Mouse (Mus musculus) brown adipose tissue, adult 24 weeks (tissue): ENCODE measurements around the gene Zbtb8a. TPM values are rescaled to one million over a fixed set of nuclear protein-coding genes. Genes with fewer than 3 reads are reported as not detected.
"Not testable (repeated sequence)": the region's sequence is repeated elsewhere in the genome, so short reads cannot be mapped to it uniquely, and the experiment has no call there.

Experiments used
- H3K27ac ChIP-seq: fragments of 200-500 bp; replicated peaks from 2 replicates; pipeline ENCODE4 v1.5.1; 2012; ENCODE audit warnings: low read depth, mild to moderate bottlenecking, low read length
- H3K4me1 ChIP-seq: fragments of 200-500 bp; 2 replicates; pipeline ENCODE4 v1.6.1; 2012; ENCODE audit warnings: low read length, mixed read lengths; ENCODE audit not compliant: control insufficient read depth, insufficient read depth, insufficient read length
- H3K4me3 ChIP-seq: fragments of 200-500 bp; 2 replicates; pipeline ENCODE4 v1.5.1; 2012; ENCODE audit warnings: low read depth, mild to moderate bottlenecking, low read length, moderate library complexity; ENCODE audit not compliant: insufficient read depth
- polyA plus RNA-seq: library from polyadenylated mRNA; stranded (reverse); fragments of >200 nt; gene quantifications from 2 replicates; pipeline ENCODE4 v1.2.4, GENCODE M21; 2012; ENCODE audit not compliant: missing spikeins, insufficient read depth, insufficient read length

Zbtb8a gene
- polyA plus RNA-seq: 1.5 and 3.4 TPM in 2 replicates

DNA sequence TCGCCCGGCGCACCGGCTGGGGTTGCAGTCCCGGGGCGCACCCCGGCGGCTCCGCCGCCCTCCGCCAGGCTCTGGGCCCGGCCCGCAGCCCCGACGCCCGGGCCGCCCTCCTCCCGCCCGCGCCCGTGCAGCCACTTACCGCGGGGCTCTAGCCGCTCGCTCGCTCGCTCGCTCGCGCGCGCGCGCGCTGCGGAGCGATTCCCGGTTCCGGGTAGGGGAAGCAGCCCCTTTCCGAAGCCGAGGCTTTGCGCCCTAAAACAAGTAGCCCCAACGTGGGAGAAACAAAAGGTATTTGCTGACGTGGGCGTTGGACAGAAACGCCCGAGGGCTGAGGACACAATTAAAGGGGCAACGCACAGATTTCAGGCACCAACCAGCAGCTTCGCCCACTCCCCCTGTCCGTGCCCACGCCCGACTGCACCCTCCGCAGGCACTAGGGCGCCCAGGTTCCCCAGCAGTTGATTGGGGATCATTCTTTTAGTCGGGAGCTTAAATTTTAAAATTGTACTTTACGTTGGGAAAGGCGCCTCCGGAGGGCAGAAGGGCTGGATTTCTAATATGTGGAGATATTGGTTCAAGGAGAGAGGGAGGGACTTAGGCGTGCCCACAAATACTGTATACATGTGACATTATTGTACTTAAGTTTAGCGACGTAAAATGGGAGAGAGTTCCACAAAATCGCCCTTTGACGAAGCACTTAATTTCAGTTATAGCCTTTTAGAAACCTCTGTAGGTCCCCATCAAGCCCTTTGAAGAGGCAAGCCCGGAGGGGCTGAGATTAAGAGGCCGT, at the start of gene Zbtb8a:
Gene Zbtb8a, minus strand, starts transcription at position 516 of the 790 bp plus-strand sequence.
- Histone ChIP-seq H3K4me3 (peak within 1 kb of the TSS; percentile 99), H3K4me1 (0 out of 2 replicates have a peak, but pooled peaks cover 5% of the 10 kb centered on the region), H3K27ac (peak within 1 kb of the TSS; percentile 54)

DNA sequence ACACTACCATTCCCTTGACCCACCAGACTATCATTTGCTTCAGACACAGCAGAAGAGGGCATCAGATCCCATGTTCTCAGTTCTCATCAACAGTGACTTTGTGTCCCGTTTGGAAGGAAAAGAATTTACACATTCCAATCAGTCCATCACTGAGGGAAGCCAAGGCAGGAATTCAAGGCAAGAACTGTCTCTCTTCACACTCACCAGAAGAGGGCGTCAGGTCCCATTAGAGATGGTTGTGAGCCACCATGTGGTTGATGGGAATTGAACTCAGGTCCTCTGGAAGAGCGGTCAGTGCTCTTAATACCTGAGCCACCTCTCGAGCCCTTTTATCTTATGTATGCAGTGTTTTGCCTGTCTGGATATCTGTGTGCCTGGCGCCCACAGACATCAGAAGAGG, 40.4 kb upstream of the Zbtb8a start:
- Histone ChIP-seq H3K4me1 (no peaks in the 10 kb centered on the region), H3K4me3 (no peak overlapping the region), H3K27ac (no peak overlapping the region)

DNA sequence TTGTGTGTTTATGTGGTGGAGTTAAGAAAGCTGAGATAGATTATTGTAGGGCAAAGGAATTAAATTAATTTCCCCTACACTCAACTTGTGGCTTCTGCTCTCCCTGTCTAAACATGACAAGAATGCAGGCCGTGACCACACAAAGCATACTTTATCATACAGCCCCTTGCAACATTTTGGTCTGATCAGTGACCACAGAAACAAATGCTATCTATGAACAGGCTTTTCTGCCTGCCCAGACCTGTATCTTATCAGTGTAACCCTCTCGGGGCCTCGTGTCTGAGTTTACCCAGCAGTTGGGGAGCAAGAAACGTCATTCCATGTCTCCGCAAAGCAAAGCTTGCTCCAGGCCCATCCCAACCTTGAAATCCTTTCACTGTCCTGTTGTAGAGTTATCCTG, 38.6 kb upstream of the Zbtb8a start:
- H3K4me3 ChIP-seq: no peak overlapping the region
- H3K4me1 ChIP-seq: no peaks in the 10 kb centered on the region
- H3K27ac ChIP-seq: no peak overlapping the region

DNA sequence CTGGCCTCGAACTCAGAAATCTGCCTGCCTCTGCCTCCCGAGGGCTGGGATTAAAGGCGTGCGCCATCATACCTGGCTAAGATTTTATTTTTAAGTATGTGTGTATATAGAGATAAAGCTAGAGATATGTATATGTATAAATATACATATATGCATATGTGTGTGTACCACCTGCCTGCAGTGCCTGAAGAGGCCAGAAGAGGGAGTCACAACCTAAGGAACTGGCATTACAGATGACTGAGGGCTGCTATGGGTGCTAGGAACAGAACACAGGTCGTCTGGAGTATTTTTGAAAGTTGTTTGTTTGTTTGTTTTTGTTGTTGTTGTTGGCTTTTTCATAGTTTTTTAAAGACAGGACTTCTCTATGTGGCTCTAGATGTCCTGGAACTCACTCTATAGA, 38.0 kb upstream of the Zbtb8a start:
- no peak overlapping the region for H3K27ac ChIP-seq
- no peaks in the 10 kb centered on the region for H3K4me1 ChIP-seq
- H3K4me3 ChIP-seq: no peak overlapping the region

DNA sequence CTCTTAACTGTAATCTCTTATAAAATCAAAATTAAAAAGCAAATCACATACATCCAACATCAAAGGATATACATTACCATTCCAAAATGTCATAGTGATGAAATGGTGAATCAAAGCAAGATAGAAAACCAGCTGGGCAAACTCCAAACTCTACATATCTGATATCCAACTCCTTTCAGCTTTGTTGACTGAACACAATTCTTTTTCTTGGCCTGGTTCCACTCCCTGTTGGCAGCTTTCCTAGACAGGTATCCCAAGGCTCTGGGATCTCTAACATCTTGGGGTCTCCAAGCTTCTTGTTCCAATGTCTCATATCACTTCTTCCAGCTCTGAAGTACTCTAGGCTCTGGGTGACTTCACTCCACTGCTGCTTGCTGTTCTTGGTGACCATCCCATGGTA, 33.1 kb upstream of the Zbtb8a start:
- no peak overlapping the region for H3K27ac ChIP-seq
- H3K4me1 ChIP-seq: no peaks in the 10 kb centered on the region
- no peak overlapping the region for H3K4me3 ChIP-seq

DNA sequence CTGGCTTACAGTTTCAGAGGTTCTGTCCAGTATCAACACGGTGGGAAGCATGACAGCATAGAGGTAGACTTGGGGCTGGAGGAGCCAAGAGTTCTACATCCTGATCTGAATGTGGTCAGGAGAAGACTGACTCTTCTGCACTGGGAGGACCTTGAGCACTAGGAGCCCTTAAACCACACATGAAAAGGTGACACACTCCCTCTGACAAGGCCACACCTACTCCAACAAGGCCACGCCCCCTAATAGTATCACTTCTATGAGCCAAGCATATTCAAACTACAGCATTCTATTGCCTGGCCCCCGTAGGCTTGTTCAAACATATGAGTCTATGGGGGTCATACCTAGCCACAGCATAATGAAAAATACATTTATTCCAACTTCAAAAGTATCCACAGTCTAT, 32.6 kb upstream of the Zbtb8a start:
- not testable (repeated sequence) for H3K4me1 ChIP-seq, H3K4me3 ChIP-seq, H3K27ac ChIP-seq

DNA sequence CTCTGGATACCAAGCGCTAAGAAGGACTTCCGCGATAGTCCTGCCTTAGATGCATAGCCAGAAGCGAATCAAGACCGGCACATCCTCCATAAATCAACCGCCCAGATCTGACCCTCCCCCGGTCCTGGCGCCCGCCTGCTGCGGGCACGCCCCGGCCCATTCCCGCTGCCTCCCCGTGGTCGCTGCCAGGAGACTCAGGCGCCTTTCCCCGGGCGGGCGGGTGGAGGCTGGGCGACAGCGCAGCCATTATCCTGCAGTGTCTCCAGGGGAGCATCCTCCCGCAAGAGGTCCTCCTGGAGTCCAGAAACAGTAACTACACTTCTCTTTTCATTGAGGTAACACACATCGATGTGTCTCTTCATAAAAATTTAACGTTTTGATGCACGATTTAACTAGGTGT, 28.5 kb upstream of the Zbtb8a start:
- H3K4me3 ChIP-seq: peak overlapping the region; percentile 39
- no peak overlapping the region for H3K27ac ChIP-seq
- H3K4me1 ChIP-seq: no peaks in the 10 kb centered on the region

DNA sequence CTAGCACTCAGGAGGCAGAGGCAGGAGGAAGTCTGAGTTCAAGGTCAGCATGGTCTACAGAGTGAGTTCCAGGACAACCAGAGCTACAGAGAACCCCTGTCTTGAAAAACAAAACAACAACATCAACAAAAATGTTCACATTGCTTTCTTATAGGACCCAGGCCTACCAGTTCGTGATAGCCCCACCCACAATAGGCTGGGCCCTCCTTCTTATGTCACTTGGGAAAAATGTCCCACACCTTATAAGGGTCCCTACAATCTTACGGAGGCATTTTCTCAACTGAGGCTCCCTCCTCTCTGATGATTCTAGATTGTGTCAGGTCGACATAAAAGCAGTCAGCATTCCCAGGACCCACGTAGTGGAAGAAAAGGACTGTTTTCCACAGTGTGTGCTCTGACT, 21.9 kb upstream of the Zbtb8a start:
- Histone ChIP-seq H3K4me3 (no peak overlapping the region), H3K4me1 (no peaks in the 10 kb centered on the region), H3K27ac (no peak overlapping the region)

DNA sequence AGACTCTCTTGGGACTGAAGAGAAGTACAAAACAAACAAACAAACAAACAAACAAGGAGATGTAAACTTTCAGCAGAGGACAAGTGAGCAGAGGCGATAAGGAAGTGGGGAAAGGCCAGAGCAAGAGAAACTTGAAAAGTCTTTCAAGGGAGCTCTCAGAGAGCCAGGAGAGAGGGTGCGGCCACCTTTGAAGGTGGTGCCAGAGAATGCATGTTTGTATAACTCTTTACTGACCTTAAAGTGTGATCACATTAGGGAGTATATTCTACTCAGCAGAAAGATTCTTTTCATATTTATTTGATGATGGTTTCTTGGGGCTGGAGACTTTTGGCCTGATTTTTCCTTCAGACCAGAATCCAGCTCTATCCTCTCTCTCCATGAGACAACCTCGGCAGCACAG, 19.0 kb upstream of the Zbtb8a start:
- Histone ChIP-seq H3K4me1 (no peaks in the 10 kb centered on the region), H3K27ac (no peak overlapping the region), H3K4me3 (no peak overlapping the region)

DNA sequence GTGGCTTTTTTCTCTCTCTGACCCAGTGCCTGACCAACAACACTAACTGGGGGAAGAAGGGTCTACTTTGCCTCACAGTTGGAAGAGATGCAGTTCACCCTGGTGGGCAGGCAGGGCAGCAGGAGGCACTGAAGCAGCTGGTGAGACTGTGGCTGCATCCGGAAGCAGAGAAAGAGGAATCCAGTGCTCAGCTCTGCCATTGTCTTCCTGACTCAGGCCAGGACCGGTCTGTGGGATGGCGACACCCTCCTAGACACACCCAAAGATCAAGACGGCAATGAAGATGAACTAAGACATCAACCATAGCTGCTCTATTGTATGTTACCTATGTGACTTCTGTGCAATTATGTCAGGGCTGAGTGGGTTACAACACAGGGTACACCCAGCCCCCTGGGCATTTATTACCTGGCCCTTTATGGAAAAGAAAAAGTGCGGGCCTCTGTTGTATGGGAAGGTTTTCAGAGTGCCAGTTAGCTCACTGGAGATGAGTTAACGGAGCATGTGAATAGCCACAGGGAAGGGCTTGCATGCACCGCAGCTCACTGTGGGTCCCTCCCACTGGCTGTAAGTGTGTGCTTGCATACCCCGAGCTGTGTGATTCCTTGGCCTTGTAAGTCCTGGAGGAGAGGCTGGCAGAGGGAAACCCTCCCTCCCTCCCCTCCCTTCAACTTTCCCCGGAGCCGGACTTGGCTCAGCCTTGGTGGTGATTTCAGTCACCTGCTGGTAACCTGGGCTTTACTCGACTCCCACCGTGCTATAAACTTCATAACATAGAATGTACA, 16.4 kb upstream of the Zbtb8a start:
- H3K27ac ChIP-seq: no peak overlapping the region

DNA sequence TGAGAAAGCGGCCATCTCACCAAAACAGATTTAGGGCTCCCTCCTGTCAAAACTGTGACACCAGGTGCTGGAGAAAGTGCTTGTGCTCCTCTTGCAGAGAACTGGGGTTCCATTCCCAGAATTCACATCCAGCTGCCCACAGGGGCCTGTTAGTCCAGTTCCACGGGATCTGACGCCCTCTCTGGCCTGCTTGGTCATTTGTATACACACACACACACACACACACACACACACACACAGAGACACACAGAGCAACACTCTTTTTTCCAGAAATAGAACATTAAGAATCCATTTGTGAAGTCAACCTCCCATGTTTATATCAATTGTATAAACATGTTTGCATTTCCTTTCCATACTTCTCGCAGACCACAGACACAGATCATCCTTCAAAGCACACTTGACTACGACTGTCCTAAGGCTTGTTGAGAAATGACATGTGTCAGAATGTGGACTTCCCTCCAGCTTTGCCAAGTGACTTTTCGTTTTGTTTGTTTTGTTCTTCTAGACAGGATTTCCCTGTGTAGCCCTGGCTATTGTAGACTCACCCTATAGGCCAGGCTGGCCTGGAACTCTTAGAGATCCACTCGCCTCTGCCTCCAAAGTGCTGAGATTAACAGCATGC, 13.1 kb upstream of the Zbtb8a start:
- Histone ChIP-seq H3K27ac (no peak overlapping the region), H3K4me3 (no peak overlapping the region), H3K4me1 (no peaks in the 10 kb centered on the region)

More for the DNA sequence above, 16.4 kb upstream of the Zbtb8a start:
- Histone ChIP-seq H3K4me1 (no peaks in the 10 kb centered on the region), H3K4me3 (no peak overlapping the region)

DNA sequence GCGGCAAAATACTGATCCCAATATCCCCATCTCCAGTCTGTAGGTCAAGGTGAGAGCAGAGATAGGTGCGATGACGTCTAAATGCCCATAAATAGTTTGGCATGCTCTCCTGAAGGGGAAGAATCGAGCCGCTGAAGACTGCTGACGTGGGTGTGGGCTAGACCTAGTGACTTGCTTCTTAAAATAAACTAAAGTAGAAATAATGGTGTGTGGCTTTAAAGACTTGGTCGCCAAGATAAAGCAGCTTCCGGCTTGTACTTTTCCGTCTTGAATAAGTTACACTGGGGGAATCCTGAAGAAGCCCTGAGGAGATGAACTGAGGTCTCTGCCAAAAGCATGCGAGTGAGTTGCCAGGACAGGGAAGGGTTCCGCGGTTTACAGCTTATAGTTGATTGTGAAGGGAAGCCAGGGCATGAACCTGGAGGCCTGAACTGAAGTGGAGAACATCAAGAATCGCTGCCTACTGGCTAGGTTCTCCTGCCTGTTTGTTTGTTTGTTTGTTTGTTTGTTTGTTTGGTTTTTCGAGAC, 12.4 kb upstream of the Zbtb8a start:
- Histone ChIP-seq H3K4me1 (peaks cover 4% of the 10 kb centered on the region; the same call in 1 of the 2 replicates), H3K4me3 (no peak overlapping the region), H3K27ac (no peak overlapping the region)

DNA sequence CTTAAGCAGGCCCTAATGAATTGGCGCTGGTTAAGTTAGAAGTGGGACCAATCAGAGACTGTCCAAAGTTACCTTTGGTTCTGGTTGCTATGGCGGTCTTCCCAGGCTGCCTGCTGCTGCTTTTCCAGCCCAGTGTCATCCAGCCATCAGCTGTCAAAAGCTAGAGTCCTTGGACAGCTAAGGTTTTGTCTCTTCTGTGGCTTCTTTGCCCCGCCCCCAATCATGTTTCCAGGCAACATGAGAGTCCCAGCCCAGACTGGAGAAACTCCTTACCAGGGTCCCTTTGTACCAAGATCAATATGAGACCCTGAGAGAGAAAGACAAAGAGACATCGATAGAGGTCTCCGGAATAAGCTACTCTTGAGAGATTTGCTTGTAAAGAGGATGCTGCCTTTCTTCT, 10.5 kb upstream of the Zbtb8a start:
- Histone ChIP-seq H3K4me1 (peaks cover 4% of the 10 kb centered on the region; the same call in 1 of the 2 replicates), H3K4me3 (no peak overlapping the region), H3K27ac (no peak overlapping the region)

DNA sequence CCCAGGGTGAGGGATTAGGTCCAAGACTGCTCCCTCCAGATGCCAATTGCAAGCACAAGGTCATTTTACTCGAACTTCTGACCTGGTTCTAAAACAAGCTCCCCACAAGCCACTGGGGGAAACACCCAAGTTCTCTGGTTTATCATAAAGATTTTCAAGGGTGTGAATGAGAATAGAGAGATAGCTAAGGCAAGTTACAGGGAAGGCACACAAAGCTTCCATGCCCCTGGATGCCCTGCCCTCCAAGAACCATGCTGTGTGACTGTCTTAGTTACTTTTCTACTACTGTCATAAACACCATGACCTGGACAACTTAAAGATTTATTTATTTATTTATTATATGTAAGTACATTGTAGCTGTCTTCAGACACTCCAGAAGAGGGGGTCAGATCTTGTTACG, 9.1 kb upstream of the Zbtb8a start:
- peaks cover 4% of the 10 kb centered on the region; the same call in 1 of the 2 replicates for H3K4me1 ChIP-seq
- no peak overlapping the region for H3K4me3 ChIP-seq

DNA sequence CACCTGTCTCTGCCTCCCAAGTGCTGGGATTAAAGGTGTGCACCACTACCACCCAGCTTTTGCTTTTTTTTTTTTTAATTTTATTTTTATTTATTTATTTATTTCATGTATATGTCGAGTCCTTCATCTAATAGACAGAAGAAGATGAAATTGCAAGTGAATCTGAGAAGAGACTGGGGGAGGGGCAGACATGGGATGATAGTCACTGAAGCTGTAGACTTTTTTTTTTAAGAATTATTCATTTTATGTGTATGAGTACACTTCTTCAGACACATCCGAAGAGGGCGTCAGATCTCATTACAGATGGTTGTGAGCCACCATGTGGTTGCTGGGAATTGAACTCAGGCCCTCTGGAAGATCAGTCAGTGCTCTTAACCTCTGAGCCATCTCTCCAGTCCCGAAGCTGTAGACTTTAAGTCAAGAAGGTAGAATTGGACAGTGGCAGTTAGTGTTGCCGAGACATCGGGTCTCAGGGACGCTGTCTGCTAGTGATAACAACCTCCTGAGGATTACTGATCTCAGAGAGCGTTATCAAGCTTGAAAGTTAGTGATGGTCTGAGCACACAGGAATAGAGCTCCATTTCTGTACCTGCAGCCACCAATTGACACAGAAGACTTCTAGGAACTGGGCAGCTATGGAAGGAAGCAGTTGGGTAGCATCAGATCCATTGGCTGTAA, 8.5 kb upstream of the Zbtb8a start:
- H3K4me3 ChIP-seq: no peak overlapping the region

More for the DNA sequence above, 9.1 kb upstream of the Zbtb8a start:
- no peak overlapping the region for H3K27ac ChIP-seq

More for the DNA sequence above, 8.5 kb upstream of the Zbtb8a start:
- H3K27ac ChIP-seq: no peak overlapping the region
- peaks cover 4% of the 10 kb centered on the region; the same call in 1 of the 2 replicates for H3K4me1 ChIP-seq
